Mouse (Mus musculus) liver, postnatal 0 days (tissue): ENCODE measurements around the gene 4930524J08Rik.

ENCODE experiments used
- CTCF ChIP-seq: sonication (generic); IDR thresholded peaks from 2 replicates; pipeline ENCODE4 v1.5.1; 2016; ENCODE audit warnings: antibody characterized with exemption, low read depth
- EP300 ChIP-seq: IDR thresholded peaks from 2 replicates; pipeline ENCODE4 v1.6.1; 2016; ENCODE audit warnings: antibody characterized with exemption, low read depth, mild to moderate bottlenecking

- TF ChIP-seq CTCF (peak; percentile 38), EP300 (no peak)
These were observed 29.6 kb downstream of the 4930524J08Rik start for GRCm38 (mm10) chr5:100008485-100008884.
